Mouse (Mus musculus): ENCODE measurements around the gene Edf1.

- no peak for TF ChIP-seq GATA1 (IDR thresholded peaks at IDR 0.05; ENCODE audit: low read length)
- TF ChIP-seq TAL1 (IDR thresholded peaks at IDR 0.05; ENCODE audit: low read length), result no peak
Measured at GRCm38 (mm10) chr2:25581901-25582301, 24.3 kb downstream of the Edf1 start.
